Mouse (Mus musculus) small intestine, adult 2 months (tissue): Measurements from ENCODE around the gene Fcgr2b.

ENCODE experiments used
- CTCF ChIP-seq: fragments of 200-500 bp; IDR thresholded peaks from 2 replicates; pipeline ENCODE4 v1.5.1; 2012; ENCODE audit warnings: low read depth, mild to moderate bottlenecking, control low read depth, inconsistent platforms, low read length, moderate library complexity, mixed read lengths; ENCODE audit not compliant: insufficient replicate concordance, insufficient read length; ENCODE audit errors: extremely low read depth
- POLR2A ChIP-seq: fragments of 200-500 bp; IDR thresholded peaks from 2 replicates; pipeline ENCODE4 v1.6.1; 2012; ENCODE audit warnings: low read depth, mild to moderate bottlenecking, control low read depth, inconsistent platforms, low read length, moderate library complexity

DNA sequence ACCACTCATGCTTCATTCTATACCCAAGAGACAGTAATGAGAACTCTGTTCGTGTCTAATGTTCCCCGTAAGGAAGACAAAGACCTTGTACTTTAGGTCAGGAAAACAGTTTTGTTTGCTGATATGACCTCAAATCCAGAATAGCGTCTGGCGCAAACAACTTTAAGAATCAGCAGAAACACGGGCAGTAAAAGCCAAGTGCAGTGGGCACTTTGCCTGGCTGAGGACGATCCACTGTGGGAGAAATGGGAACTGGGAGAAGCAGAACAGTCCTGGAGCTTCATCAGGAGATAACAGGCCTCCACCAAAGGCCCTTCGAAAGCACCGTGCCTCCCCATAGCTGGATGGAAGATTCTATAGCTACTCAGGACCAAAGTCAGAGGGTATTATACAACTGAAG lies 2.2 kb downstream of the Fcgr2b start:
- no peak for TF ChIP-seq CTCF
- no peak for TF ChIP-seq POLR2A
